Mouse (Mus musculus) mouse trophoblast stem cell (cell line): ENCODE data around the gene Lipt1.

Experiments
- in situ Hi-C, 2 experiments: fragments of 300-500 bp; cut with MseI, MboI; formaldehyde crosslinking; loops; 2 replicates in 1 of 2; 3 replicates in 1 of 2; pipeline ENCODE4 v1.15.1; 2025

Lipt1 gene

DNA sequence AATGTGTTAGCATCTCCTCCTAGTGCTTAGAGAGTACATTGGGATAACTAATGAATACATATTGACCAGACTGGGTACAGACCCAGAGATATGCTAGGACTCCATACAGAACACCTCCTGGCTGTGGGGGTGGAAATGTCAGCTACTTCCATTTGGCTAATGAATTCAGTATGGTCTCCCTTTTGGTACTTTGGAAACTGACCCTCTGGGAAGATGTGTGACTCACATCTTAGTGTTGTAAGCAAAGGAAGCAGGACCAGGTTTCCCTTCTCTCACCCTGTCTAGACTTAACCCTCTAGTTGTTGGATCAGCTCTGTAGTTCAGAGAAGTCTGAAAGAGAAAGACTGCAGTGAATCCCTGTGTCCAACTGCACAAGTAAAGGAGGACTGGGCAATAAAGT, 23.1 kb downstream of the Lipt1 start:
- in situ Hi-C loops, result no loop called here

DNA sequence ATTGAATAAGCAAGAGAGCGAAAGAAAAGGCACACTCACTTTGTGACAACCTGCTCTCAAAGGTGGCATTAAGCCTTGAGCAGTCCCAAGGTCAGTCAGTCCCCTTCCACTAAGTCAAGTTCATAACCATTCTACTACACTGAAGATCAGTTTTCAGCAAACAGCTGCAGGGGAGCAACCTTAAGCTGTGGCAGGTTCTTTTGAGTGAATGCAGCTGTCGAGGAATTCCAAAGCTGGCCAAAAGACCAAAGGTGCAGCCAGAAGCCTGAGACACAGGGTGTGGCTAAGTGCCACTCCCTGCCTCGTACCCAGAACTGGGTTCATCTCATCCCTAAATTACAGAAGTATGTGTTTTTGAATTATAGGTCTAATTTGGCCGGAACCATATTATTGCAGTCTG, 28.3 kb downstream of the Lipt1 start:
- in situ Hi-C loops, result no loop called here

DNA sequence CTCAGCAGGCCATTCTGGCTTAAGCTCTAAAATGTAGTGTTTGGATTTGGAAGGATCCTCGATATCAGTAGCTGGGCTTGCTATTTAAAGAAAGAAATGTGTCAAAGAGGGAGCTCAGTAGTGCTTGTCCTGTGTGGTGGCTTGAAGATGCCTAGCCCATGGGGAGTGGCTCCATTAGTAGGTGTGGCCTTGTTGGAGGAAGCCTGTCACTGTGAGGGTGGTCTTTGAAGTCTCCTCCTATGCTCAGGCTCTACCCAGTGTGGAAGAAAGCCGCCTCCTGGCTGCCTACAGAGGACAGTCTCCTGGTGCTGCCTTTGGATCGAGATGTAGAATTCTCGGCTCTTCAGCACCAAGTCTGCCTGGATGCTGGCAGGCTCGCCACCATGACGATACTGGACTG, 28.8 kb downstream of the Lipt1 start:
- in situ Hi-C loops, result no loop called here

GRCm38 (mm10) chr1:37903178-37903577, 31.6 kb downstream of the Lipt1 start:
- in situ Hi-C loops, result no loop called here

DNA sequence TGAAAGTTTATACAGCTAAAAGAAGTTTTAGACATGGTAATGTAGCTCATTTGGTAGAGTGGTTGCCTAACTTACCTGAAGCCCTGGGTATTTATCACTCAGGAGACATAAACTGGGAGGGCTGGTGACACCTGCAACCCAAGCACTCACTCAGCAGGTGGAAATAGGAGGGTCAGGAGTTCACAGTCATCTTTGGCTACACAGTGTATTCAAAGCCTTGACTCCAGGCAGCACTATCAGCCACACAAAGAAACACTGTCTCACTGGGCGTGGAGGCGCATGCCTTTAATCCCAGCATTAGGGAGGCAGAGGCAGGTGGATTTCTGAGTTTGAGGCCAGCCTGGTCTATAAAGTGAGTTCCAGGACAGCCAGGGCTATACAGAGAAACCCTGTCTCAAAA, 41.2 kb downstream of the Lipt1 start:
- in situ Hi-C loops, result no loop called here

GRCm38 (mm10) chr1:37916393-37916792, 44.9 kb downstream of the Lipt1 start, which contains the start of gene Lyg2:
Gene Lyg2, minus strand, starts transcription at chr1:37916493.
- in situ Hi-C loops, result no loop called here

DNA sequence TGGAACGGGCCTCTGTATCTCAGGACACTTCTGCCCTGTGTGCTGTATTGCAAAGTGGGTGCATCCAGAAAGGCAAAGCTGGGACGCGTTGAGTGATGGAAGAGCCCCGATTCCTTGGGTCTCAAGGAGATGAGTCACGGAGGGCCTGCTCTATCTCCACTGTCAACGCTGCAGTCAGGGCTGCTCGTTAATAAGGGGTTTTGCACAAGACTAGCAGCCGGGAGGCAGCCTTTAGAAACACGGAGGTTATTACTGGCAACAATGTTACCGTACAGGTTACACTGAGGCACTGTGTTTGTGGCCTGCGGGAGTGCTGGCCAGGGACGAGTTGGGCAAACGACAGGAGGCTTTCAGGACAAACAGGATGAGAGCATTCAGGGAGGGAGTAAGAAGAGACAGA, 46.1 kb downstream of the Lipt1 start:
- in situ Hi-C loops, result no loop called here

DNA sequence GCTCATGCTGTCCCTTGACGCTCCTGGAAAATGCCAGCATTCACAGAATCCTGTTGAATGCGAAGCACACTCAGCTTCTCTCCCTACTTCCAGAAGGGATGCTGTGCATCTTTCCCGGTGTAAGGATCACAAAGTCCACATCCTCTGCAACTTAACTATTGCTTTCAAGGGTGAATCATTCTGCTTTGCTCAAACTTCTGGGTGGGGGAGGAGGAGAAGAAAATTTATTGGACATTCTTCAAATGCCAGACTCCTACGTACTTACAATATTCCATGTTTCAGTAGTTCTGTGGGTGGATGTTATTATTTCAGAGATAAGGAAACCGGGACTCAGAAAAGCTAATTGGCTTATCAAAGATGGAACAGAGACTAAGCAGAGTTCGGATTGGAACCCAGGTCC, 46.6 kb downstream of the Lipt1 start:
- in situ Hi-C loops, result no loop called here

DNA sequence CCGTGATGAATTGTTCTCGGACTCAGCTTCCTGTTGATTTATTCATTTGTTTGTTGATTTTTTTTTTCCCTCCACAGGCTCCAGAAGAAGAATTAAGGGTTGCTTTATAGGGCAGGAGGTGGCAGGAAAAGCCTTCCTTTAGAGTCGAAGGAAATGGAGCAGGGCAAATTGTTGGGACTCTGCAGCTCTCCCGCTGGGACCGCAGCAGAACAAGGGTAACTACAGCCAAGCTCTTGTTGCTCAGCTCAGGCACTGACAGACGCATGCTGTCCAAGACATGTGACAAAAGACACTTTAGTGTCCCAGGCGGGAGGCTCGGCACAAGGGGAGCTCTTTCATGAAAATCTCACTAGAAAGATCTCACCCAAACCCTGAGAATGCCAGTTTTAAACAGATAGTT, 51.0 kb downstream of the Lipt1 start:
- in situ Hi-C loops, result no loop called here
